Comparison of ENCODE assay signal across 9 mouse cellular contexts in genomic region chr2:76370656-76370922, GRCm38 (mm10). TPM values are rescaled to one million over a fixed set of nuclear protein-coding genes. Genes with fewer than 3 reads are reported as not detected.
DNase-seq lines count a peak whose midpoint lies in the region; ATAC-seq and TF ChIP-seq lines count a peak whose summit lies in the region.
"Had no signal": no experiment of that assay in that cellular context is flagged by ENCODE, and none has a peak within 500 bp of the region (broad histone marks: within the 10 kb centered on the region; RNA-seq: fewer than 3 reads in every experiment).

No protein-coding gene starts in this region.

- no peak for ATAC-seq in forebrain, embryonic 12.5 days (ENCODE audit: low FRiP score)
- ATAC-seq in liver, embryonic 13.5 days (ENCODE audit: low read depth) = peak; percentile 41
- no peak for ATAC-seq in frontal cortex, adult (ENCODE audit: low TSS enrichment)

- H3K27me3 ChIP-seq in forebrain, embryonic 12.5 days = no peaks in the 10 kb centered on the region
- no peaks in the 10 kb centered on the region for H3K27me3 ChIP-seq in liver, embryonic 13.5 days

- WGBS in forebrain, embryonic 12.5 days = 3% methylated on average over 7 of the region's 7 CpGs
- WGBS in liver, embryonic 13.5 days (ENCODE audit: insufficient replicate concordance) = 0% methylated on average over 7 of the region's 7 CpGs

- H3K9ac ChIP-seq in forebrain, embryonic 12.5 days = peak overlapping the region; percentile 91
- peak overlapping the region; percentile 93 for H3K9ac ChIP-seq in liver, embryonic 13.5 days

- no peak for DNase-seq in gastrocnemius, adult 2 months
- DNase-seq in gastrocnemius, postnatal 4 days (ENCODE audit: low spot score in 2 of 2) = no peak
- DNase-seq in 416B (ENCODE audit: low read depth) = peak; percentile 55
- DNase-seq in liver, embryonic 13.5 days = no peak
- no peak for DNase-seq in layer of hippocampus, postnatal 36 days
- no peak for DNase-seq in urinary bladder, postnatal 10 days (ENCODE audit: low spot score)
- DNase-seq: kidney, adult 8-10 months had no signal

- intact Hi-C loops in gastrocnemius, adult 2 months (cut with DNase I) = no loop called here

- no peak for TF ChIP-seq CTCF in gastrocnemius, adult 2 months (IDR thresholded peaks at IDR 0.05)

- H3K27ac ChIP-seq in gastrocnemius, adult 2 months = peak overlapping the region; percentile 90
- H3K27ac ChIP-seq in forebrain, embryonic 12.5 days = no peak overlapping the region
- peak overlapping the region; percentile 93 for H3K27ac ChIP-seq in liver, embryonic 13.5 days

- H3K4me3 ChIP-seq in gastrocnemius, adult 2 months = peak overlapping the region; percentile 98
- peak overlapping the region; percentile 95 for H3K4me3 ChIP-seq in forebrain, embryonic 12.5 days (replicated peaks)
- peak overlapping the region; percentile 96 for H3K4me3 ChIP-seq in liver, embryonic 13.5 days (replicated peaks)

- H3K4me2 ChIP-seq in forebrain, embryonic 12.5 days = peak overlapping the region; percentile 91
- H3K4me2 ChIP-seq in liver, embryonic 13.5 days = peak overlapping the region; percentile 95

- peaks cover 12% of the 10 kb centered on the region for H3K4me1 ChIP-seq in forebrain, embryonic 12.5 days
- H3K4me1 ChIP-seq in liver, embryonic 13.5 days (replicated peaks) = peaks cover 35% of the 10 kb centered on the region

- H3K9me3 ChIP-seq in forebrain, embryonic 12.5 days = no peaks in the 10 kb centered on the region
- H3K9me3 ChIP-seq in liver, embryonic 13.5 days (replicated peaks) = no peaks in the 10 kb centered on the region

- H3K36me3 ChIP-seq in forebrain, embryonic 12.5 days (replicated peaks) = peaks cover 38% of the 10 kb centered on the region
- peaks cover 36% of the 10 kb centered on the region for H3K36me3 ChIP-seq in liver, embryonic 13.5 days

RNA-seq across cellular contexts. Expression of gene Rbm45, which starts 0.8 kb away (rescaled TPM):
- 10 to 100 TPM in 1 of 2 experiments, 1 to 10 TPM in 1; 9.4 to 11.4 TPM for total RNA-seq in gastrocnemius, adult 2 months (2021)
- total RNA-seq in gastrocnemius, postnatal 4 days (2021) = 10 to 100 TPM; 22.6 to 24.2 TPM
- 13.5 and 20.5 TPM in 2 replicates for polyA plus RNA-seq in forebrain, embryonic 12.5 days (2016; fragmentation: Nextera tagmentation; extraction: Ambion mirVana)
- polyA plus RNA-seq in liver, embryonic 13.5 days (2015; fragmentation: Nextera tagmentation; extraction: Ambion mirVana) = 8.8 and 9.7 TPM in 2 replicates
- total RNA-seq in layer of hippocampus, postnatal 36 days (2021) = 10 to 100 TPM; 44.4 to 44.6 TPM

RNA-seq across cellular contexts. Expression of gene Cyct, which starts 10.3 kb away (rescaled TPM):
- not detected for total RNA-seq in gastrocnemius, adult 2 months (2021)
- not detected for total RNA-seq in gastrocnemius, postnatal 4 days (2021)
- polyA plus RNA-seq in forebrain, embryonic 12.5 days (2016; fragmentation: Nextera tagmentation; extraction: Ambion mirVana) = not detected in 2 replicates
- polyA plus RNA-seq in liver, embryonic 13.5 days (2015; fragmentation: Nextera tagmentation; extraction: Ambion mirVana) = not detected in 2 replicates
- total RNA-seq in layer of hippocampus, postnatal 36 days (2021) = not detected

RNA-seq across cellular contexts. Expression of gene Pde11a, which starts 32.0 kb away (rescaled TPM):
- under 1 TPM; 0.17 to 0.33 TPM for total RNA-seq in gastrocnemius, adult 2 months (2021)
- total RNA-seq in gastrocnemius, postnatal 4 days (2021) = under 1 TPM; 0.13 to 0.15 TPM
- polyA plus RNA-seq in forebrain, embryonic 12.5 days (2016; fragmentation: Nextera tagmentation; extraction: Ambion mirVana) = 0.08 and 0.21 TPM in 2 replicates
- 0.02 TPM in 1 of 2 replicates, not detected in the other for polyA plus RNA-seq in liver, embryonic 13.5 days (2015; fragmentation: Nextera tagmentation; extraction: Ambion mirVana)
- 10 to 100 TPM; 14.2 to 18.9 TPM for total RNA-seq in layer of hippocampus, postnatal 36 days (2021)

RNA-seq across cellular contexts. Expression of gene Osbpl6, which starts 35.7 kb away (rescaled TPM):
- total RNA-seq in gastrocnemius, adult 2 months (2021) = 10 to 100 TPM; 35.9 to 44.0 TPM
- 1 to 10 TPM; 5.0 to 6.3 TPM for total RNA-seq in gastrocnemius, postnatal 4 days (2021)
- polyA plus RNA-seq in forebrain, embryonic 12.5 days (2016; fragmentation: Nextera tagmentation; extraction: Ambion mirVana) = 14.3 and 17.0 TPM in 2 replicates
- 0.43 and 0.70 TPM in 2 replicates for polyA plus RNA-seq in liver, embryonic 13.5 days (2015; fragmentation: Nextera tagmentation; extraction: Ambion mirVana)
- total RNA-seq in layer of hippocampus, postnatal 36 days (2021) = 10 to 100 TPM; 65.8 to 74.5 TPM

Comparison
In these comparisons a context has a peak if more than half of its experiments do, and no peak if none do; other contexts are left out.
1. RNA of gene Pde11a, which starts 32.0 kb away (total RNA-seq): 14.2 to 18.9 TPM in layer of hippocampus, postnatal 36 days; 0.17 to 0.33 TPM in gastrocnemius, adult 2 months and 0.13 to 0.15 TPM in gastrocnemius, postnatal 4 days; every median in the first group is over 10 times any median in the second.
2. Peak in every context shown above with its lines, with median percentiles within 50 percentile points of each other: H3K4me3 ChIP-seq.